Mouse (Mus musculus) spleen, adult 10 weeks (tissue): ENCODE measurements around the gene Gm13119. TPM values are rescaled to one million over a fixed set of nuclear protein-coding genes. Genes with fewer than 3 reads are reported as not detected.

Experiments
- polyA plus RNA-seq: library from polyadenylated mRNA; stranded (reverse); fragments of 350-450 nt; fragmentation: Illumina TruSeq; extraction: RNeasy Lipid Tissue Mini Kit (QIAGEN cat#74804); gene quantifications from one replicate; pipeline ENCODE4 v1.2.3, GENCODE M21; 2015; ENCODE audit warnings: low replicate concordance; ENCODE audit not compliant: insufficient read depth

Gm13119 gene
- not detected for polyA plus RNA-seq

GRCm38 (mm10) chr4:144357642-144358041, at the start of gene Gm13119:
Gm13119 (plus strand) TSS chr4:144357942.

GRCm38 (mm10) chr4:144329949-144330348, 27.8 kb upstream of the Gm13119 start, which contains the start of gene Gm13128:
Gm13128 (plus strand) TSS chr4:144330249.

GRCm38 (mm10) chr4:144377911-144378310, 20.2 kb downstream of the Gm13119 start, which contains the start of gene Pramef20:
Pramef20 (minus strand) TSS chr4:144377933.

GRCm38 (mm10) chr4:144408290-144408689, 50.5 kb downstream of the Gm13119 start, which contains the start of gene Pramef12:
Pramef12 (minus strand) TSS chr4:144408464.

Other genes starting within 250 kb of the Gm13119 start
- not detected for gene Oog3, start 195.3 kb upstream of the Gm13119 start, polyA plus RNA-seq
- not detected for gene Oog2, start 167.2 kb upstream of the Gm13119 start, polyA plus RNA-seq
- not detected for gene C87977, start 144.6 kb upstream of the Gm13119 start, polyA plus RNA-seq
- not detected for gene Pramel5, start 77.5 kb upstream of the Gm13119 start, polyA plus RNA-seq
- gene Gm13128, start 27.7 kb upstream of the Gm13119 start, polyA plus RNA-seq = not detected
- not detected for gene Pramef20, start 20.0 kb downstream of the Gm13119 start, polyA plus RNA-seq
- gene Pramef12, start 50.5 kb downstream of the Gm13119 start, polyA plus RNA-seq = not detected
- gene 1700012P22Rik, start 80.8 kb downstream of the Gm13119 start, polyA plus RNA-seq = not detected
- gene Gm9944, start 95.4 kb downstream of the Gm13119 start, polyA plus RNA-seq = not detected
- not detected for gene Aadacl3, start 105.8 kb downstream of the Gm13119 start, polyA plus RNA-seq
- not detected for gene 9430007A20Rik, start 161.9 kb downstream of the Gm13119 start, polyA plus RNA-seq
- gene Gm13124, start 207.2 kb downstream of the Gm13119 start, polyA plus RNA-seq = not detected